Mouse (Mus musculus): ENCODE results near the gene Slc25a33. TPM values are rescaled to one million over a fixed set of nuclear protein-coding genes. Genes with fewer than 3 reads are reported as not detected.
"Not testable (repeated sequence)": the region's sequence is repeated elsewhere in the genome, so short reads cannot be mapped to it uniquely, and the experiment has no call there.

Gene Slc25a33
- total and polyA plus RNA-seq, 2 experiments from 2014 or later, result 12.5 to 29.7 TPM

DNA sequence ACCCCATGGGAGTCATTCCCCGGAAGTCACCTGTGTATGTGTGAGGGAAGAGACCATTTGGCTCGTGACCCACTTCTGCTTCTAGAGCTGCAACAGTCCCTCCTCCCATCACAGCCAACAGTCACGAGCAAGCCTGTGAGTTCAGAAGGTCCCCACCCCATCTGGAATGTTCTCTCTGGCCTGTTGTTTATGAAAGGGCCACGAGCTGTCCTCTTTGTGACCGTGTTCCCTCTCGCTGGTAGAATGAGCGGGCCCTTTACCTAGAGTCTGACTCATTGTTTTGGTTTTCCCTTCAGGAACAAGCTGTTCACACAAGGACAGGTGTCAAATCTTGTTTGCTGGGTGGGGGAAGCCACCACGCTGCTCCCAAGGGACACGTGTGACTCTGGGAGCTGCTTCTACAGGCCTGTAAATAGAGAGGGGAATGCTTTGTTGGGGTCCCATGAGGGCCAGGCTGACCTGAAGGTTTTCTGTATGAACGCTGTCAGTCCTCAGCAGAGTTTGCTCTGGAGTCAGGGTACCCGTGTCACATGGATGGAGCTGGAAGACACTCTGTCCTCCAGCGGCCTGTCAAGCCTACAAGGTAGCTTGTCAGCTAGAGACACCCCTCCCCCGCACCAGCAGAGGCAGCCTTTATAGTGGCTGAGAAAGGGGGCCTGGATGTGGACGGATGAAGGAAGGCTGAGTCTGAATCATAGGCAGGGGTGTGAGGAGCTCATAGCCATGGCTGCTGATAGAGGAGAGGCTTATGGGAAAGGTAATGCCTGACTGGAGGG lies 39.5 kb upstream of the Slc25a33 start:
- no peaks in the 10 kb centered on the region for H3K36me3 ChIP-seq (ENCODE audit: insufficient read depth)
- no peak for TF ChIP-seq CTCF (IDR thresholded peaks at IDR 0.05; ENCODE audit: low read depth)
- ATAC-seq, result no peak
- no peaks in the 10 kb centered on the region for H3K27me3 ChIP-seq (ENCODE audit: insufficient read depth, low read length)
- H3K9ac ChIP-seq, result no peak overlapping the region
- WGBS, result 57% methylated on average over 14 of the region's 14 CpGs
- H3K4me2 ChIP-seq (ENCODE audit: low read depth), result no peak overlapping the region
- no peaks in the 10 kb centered on the region for H3K4me1 ChIP-seq (ENCODE audit: insufficient read depth)
- H3K9me3 ChIP-seq (ENCODE audit: low read length), result no peaks in the 10 kb centered on the region
- no peak for DNase-seq
- no peak overlapping the region for H3K4me3 ChIP-seq (ENCODE audit: low read depth, low read length)
- H3K27ac ChIP-seq (ENCODE audit: low read depth, low read length), result no peak overlapping the region

- not testable (repeated sequence) for H3K27me3 ChIP-seq (ENCODE audit: insufficient read depth, low read length); H3K4me1 ChIP-seq (ENCODE audit: insufficient read depth); H3K27ac ChIP-seq (ENCODE audit: low read depth, low read length); H3K36me3 ChIP-seq (ENCODE audit: insufficient read depth); H3K4me3 ChIP-seq (ENCODE audit: low read depth, low read length); H3K4me2 ChIP-seq (ENCODE audit: low read depth); H3K9me3 ChIP-seq (ENCODE audit: low read length); DNase-seq; H3K9ac ChIP-seq; ATAC-seq
Observed at GRCm38 (mm10) chr4:149810372-149810771, 36.3 kb upstream of the Slc25a33 start.

DNA sequence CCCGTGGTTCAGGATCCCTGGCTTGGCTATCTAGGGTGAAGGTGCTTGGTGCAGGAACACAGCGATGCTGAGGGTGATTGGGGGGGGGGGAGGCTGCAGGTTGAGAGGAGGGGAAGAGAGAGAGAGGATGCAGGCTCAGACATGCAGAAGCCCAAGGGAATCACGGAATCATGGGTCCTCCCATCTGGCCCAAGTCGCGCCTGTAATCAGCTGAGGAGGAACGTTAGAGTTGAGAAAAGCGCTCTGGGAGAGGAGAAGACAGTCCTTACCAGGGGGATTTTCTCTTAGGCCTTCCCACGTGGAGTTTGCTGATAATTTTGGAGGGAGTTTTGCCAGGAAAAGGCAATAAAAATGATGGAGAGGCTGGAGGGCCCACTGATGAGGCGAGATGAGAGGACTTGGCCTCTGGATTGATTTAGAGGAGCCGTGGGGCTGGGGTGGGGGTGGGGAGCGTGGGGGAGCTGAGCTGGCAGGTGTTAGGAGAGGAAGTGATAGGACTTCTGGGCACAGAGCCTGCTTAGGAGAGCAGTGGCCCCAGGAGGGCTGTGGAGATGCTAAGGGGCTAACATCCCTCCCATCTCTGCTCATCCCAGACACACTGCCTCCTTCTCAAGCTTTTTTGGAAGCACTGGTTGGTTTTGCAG lies 34.6 kb upstream of the Slc25a33 start:
- no peak for TF ChIP-seq CTCF (IDR thresholded peaks at IDR 0.05; ENCODE audit: low read depth)

DNA sequence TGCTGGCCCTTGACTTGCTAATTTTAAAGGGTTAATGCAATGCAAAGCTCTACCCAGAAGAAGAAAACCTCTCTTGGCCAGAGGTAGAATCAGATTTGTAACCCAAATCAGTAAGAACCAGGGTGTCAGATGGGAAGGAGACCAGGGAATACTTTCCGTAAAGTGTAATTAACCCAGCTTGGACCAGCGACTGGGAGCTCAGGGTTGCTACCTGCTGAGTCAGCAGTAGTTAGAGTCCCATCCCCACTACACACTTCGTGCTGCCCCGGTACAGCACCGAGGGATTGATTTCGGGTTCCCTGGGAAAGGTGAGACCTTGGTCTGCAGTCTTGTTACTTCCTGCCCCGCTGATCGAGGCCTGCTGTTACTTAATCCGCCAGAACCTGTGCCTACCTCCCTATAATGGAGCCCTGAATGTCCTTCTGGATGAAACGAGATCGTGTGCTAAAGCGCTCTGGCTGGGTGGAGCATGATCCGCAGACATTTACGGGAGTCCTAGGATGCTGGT lies 34.0 kb upstream of the Slc25a33 start:
- ATAC-seq (no peak), DNase-seq (no peak)
- no peaks in the 10 kb centered on the region for H3K36me3 ChIP-seq (ENCODE audit: insufficient read depth)
- no peak overlapping the region for H3K4me2 ChIP-seq (ENCODE audit: low read depth)
- H3K27me3 ChIP-seq (ENCODE audit: insufficient read depth, low read length), result no peaks in the 10 kb centered on the region
- no peak overlapping the region for H3K4me3 ChIP-seq (ENCODE audit: low read depth, low read length)
- H3K27ac ChIP-seq (ENCODE audit: low read depth, low read length), result no peak overlapping the region
- TF ChIP-seq CTCF (IDR thresholded peaks at IDR 0.05; ENCODE audit: low read depth), result no peak
- 43% methylated on average over 14 of the region's 14 CpGs for WGBS
- no peaks in the 10 kb centered on the region for H3K9me3 ChIP-seq (ENCODE audit: low read length)
- no peak overlapping the region for H3K9ac ChIP-seq
- no peaks in the 10 kb centered on the region for H3K4me1 ChIP-seq (ENCODE audit: insufficient read depth)

More for the DNA sequence above, 34.6 kb upstream of the Slc25a33 start:
- WGBS, result 43% methylated on average over 11 of the region's 11 CpGs
- Histone ChIP-seq H3K27ac (ENCODE audit: low read depth, low read length) (no peak overlapping the region), H3K36me3 (ENCODE audit: insufficient read depth) (no peaks in the 10 kb centered on the region), H3K27me3 (ENCODE audit: insufficient read depth, low read length) (no peaks in the 10 kb centered on the region), H3K4me2 (ENCODE audit: low read depth) (no peak overlapping the region), H3K9ac (no peak overlapping the region), H3K9me3 (ENCODE audit: low read length) (no peaks in the 10 kb centered on the region), H3K4me1 (ENCODE audit: insufficient read depth) (no peaks in the 10 kb centered on the region), H3K4me3 (ENCODE audit: low read depth, low read length) (no peak overlapping the region)
- no peak for DNase-seq
- ATAC-seq, result no peak

DNA sequence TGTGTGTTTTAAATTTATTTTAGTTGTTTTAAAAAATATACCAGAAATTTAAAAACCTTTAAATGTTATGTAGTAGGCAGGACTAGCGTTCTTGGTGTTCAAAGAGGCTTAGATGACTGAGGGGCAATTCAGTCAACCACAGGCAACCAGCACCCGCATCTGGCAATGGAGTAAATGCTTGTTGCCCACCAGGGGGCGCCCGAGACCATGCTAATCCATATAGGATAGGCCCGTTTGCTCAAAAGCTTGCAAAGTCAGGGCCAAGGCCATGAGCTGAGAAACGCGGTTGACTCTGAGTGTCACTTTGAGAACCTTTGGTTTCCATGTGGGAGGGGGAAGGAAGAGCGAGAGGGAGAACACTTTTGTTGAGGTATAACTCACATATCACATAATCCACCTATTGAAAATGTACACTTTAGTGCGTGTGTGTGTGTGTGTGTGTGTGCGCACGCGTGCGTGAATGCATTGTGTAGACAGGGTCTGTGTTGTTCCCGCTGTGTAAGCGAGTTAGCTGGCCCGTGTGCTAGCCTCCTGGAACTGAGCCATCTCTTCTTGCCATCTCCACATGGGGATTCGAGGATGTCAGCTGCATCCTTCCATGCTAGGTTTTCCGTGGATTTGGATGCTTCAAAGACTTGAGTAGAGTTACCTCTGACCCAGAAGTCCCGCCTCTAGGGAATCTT lies 32.8 kb upstream of the Slc25a33 start:
- Histone ChIP-seq H3K36me3 (ENCODE audit: insufficient read depth) (no peaks in the 10 kb centered on the region), H3K4me1 (ENCODE audit: insufficient read depth) (no peaks in the 10 kb centered on the region), H3K9me3 (ENCODE audit: low read length) (no peaks in the 10 kb centered on the region), H3K4me3 (ENCODE audit: low read depth, low read length) (no peak overlapping the region), H3K4me2 (ENCODE audit: low read depth) (no peak overlapping the region), H3K9ac (no peak overlapping the region), H3K27me3 (ENCODE audit: insufficient read depth, low read length) (no peaks in the 10 kb centered on the region), H3K27ac (ENCODE audit: low read depth, low read length) (no peak overlapping the region)
- 38% methylated on average over 19 of the region's 19 CpGs for WGBS
- peak; percentile 96 for TF ChIP-seq CTCF (IDR thresholded peaks at IDR 0.05; ENCODE audit: low read depth)
- ATAC-seq, result peak; percentile 92
- peak; percentile 95 for DNase-seq

GRCm38 (mm10) chr4:149802269-149802668 lies 28.2 kb upstream of the Slc25a33 start:
- WGBS, result 27% methylated on average over 9 of the region's 9 CpGs
- H3K9me3 ChIP-seq (ENCODE audit: low read length), result no peaks in the 10 kb centered on the region
- DNase-seq (no peak), ATAC-seq (no peak)
- H3K4me3 ChIP-seq (ENCODE audit: low read depth, low read length), result no peak overlapping the region
- no peaks in the 10 kb centered on the region for H3K4me1 ChIP-seq (ENCODE audit: insufficient read depth)
- no peak overlapping the region for H3K4me2 ChIP-seq (ENCODE audit: low read depth)
- TF ChIP-seq CTCF (IDR thresholded peaks at IDR 0.05; ENCODE audit: low read depth), result no peak
- no peak overlapping the region for H3K9ac ChIP-seq
- no peaks in the 10 kb centered on the region for H3K27me3 ChIP-seq (ENCODE audit: insufficient read depth, low read length)
- no peak overlapping the region for H3K27ac ChIP-seq (ENCODE audit: low read depth, low read length)
- no peaks in the 10 kb centered on the region for H3K36me3 ChIP-seq (ENCODE audit: insufficient read depth)

GRCm38 (mm10) chr4:149800576-149800975 lies 26.5 kb upstream of the Slc25a33 start:
- 85% methylated on average over 2 of the region's 2 CpGs for WGBS
- TF ChIP-seq CTCF (IDR thresholded peaks at IDR 0.05; ENCODE audit: low read depth), result no peak
- H3K4me2 ChIP-seq (ENCODE audit: low read depth), result no peak overlapping the region
- H3K36me3 ChIP-seq (ENCODE audit: insufficient read depth), result no peaks in the 10 kb centered on the region
- H3K27me3 ChIP-seq (ENCODE audit: insufficient read depth, low read length), result no peaks in the 10 kb centered on the region
- no peak overlapping the region for H3K27ac ChIP-seq (ENCODE audit: low read depth, low read length)
- no peak overlapping the region for H3K9ac ChIP-seq
- H3K4me1 ChIP-seq (ENCODE audit: insufficient read depth), result no peaks in the 10 kb centered on the region
- no peak overlapping the region for H3K4me3 ChIP-seq (ENCODE audit: low read depth, low read length)
- H3K9me3 ChIP-seq (ENCODE audit: low read length), result no peaks in the 10 kb centered on the region
- no peak for ATAC-seq
- DNase-seq, result no peak
